Mouse (Mus musculus) CH12.LX (cell line): Measurements from ENCODE around the gene Ssbp2. TPM values are rescaled to one million over a fixed set of nuclear protein-coding genes. Genes with fewer than 3 reads are reported as not detected.

Source experiments
- DNase-seq: peaks from one replicate; pipeline ENCODE4 v3.0.0-alpha.2; 2013; ENCODE audit errors: extremely low read depth
- H3K27ac ChIP-seq: 2 replicates; pipeline ENCODE4 v1.5.1; 2012; ENCODE audit warnings: low read depth, mild to moderate bottlenecking, control low read depth, moderate library complexity; ENCODE audit not compliant: insufficient read depth
- H3K27me3 ChIP-seq: replicated peaks from 2 replicates; pipeline ENCODE3; 2012; ENCODE audit warnings: inconsistent platforms
- H3K36me3 ChIP-seq, 2 experiments: replicated peaks in 1 of 2; 2 replicates each; pipeline versions ENCODE3 to v1.6.1; 2012; ENCODE audit warnings: inconsistent platforms in 1 of 2, low read length in 1 of 2, mild to moderate bottlenecking in 1 of 2, mixed read lengths in 1 of 2, moderate library complexity in 1 of 2; ENCODE audit not compliant: control insufficient read depth in 1 of 2, insufficient read depth in 1 of 2
- H3K4me1 ChIP-seq, 2 experiments: 2 replicates each; pipeline ENCODE4 v1.6.1; 2012; ENCODE audit warnings: inconsistent platforms in 1 of 2, moderate library complexity in 1 of 2; ENCODE audit not compliant: insufficient read depth in 2 of 2, control insufficient read depth in 1 of 2
- H3K4me2 ChIP-seq: 2 replicates; pipeline ENCODE4 v1.6.1; 2012; ENCODE audit warnings: low read depth, mild to moderate bottlenecking, control low read depth; ENCODE audit not compliant: poor library complexity, insufficient read depth, severe bottlenecking
- H3K4me3 ChIP-seq, 3 experiments: fragments of 150-350 bp in 1 of 3; sonication (generic) in 1 of 3; replicated peaks in 1 of 3; 2 replicates each; pipeline versions ENCODE3 to v1.5.1; 2011 to 2012; ENCODE audit warnings: low read depth in 2 of 3, low read length in 2 of 3, mild to moderate bottlenecking in 2 of 3, moderate library complexity in 2 of 3, control low read depth in 1 of 3, improper control_type of control experiment in 1 of 3, inconsistent platforms in 1 of 3, mixed read lengths in 1 of 3; ENCODE audit not compliant: poor library complexity in 1 of 3
- H3K79me2 ChIP-seq: replicated peaks from 2 replicates; pipeline ENCODE4 v1.6.1; 2012; ENCODE audit warnings: mild to moderate bottlenecking, moderate library complexity; ENCODE audit not compliant: control insufficient read depth, poor library complexity, insufficient read depth, severe bottlenecking; ENCODE audit errors: extremely low read depth
- H3K9ac ChIP-seq: 2 replicates; pipeline ENCODE4 v1.6.1; 2012; ENCODE audit warnings: low read depth, mild to moderate bottlenecking, control low read depth, moderate library complexity; ENCODE audit not compliant: insufficient read depth
- H3K9me3 ChIP-seq: replicated peaks from 2 replicates; pipeline ENCODE3; 2012; ENCODE audit warnings: low read length, inconsistent platforms, mixed read lengths
- BHLHE40 ChIP-seq: IDR thresholded peaks from 2 replicates; pipeline ENCODE4 v1.6.1; 2011; ENCODE audit warnings: mild to moderate bottlenecking, low read depth, low read length, improper control_type of control experiment
- CHD2 ChIP-seq: IDR thresholded peaks from 2 replicates; pipeline ENCODE4 v1.6.1; 2011; ENCODE audit warnings: low read length, improper control_type of control experiment
- ELF1 ChIP-seq: IDR thresholded peaks from 2 replicates; pipeline ENCODE4 v1.6.1; 2014; ENCODE audit warnings: low read depth, mild to moderate bottlenecking, inconsistent platforms, low read length, improper control_type of control experiment
- ETS1 ChIP-seq: conservative IDR thresholded peaks from 2 replicates; pipeline ENCODE4 v1.6.1; 2012; ENCODE audit warnings: low read depth, mild to moderate bottlenecking, inconsistent platforms, low read length, improper control_type of control experiment, moderate library complexity
- GABPA ChIP-seq: IDR thresholded peaks from 2 replicates; pipeline ENCODE4 v1.6.1; 2012; ENCODE audit warnings: low read depth, low read length, improper control_type of control experiment, inconsistent platforms; ENCODE audit not compliant: insufficient replicate concordance
- JUN ChIP-seq: IDR thresholded peaks from 2 replicates; pipeline ENCODE4 v1.6.1; 2011; ENCODE audit warnings: low read depth, mild to moderate bottlenecking, low read length, improper control_type of control experiment, moderate library complexity; ENCODE audit not compliant: insufficient read depth
- JUND ChIP-seq: conservative IDR thresholded peaks from 2 replicates; pipeline ENCODE4 v1.6.1; 2011; ENCODE audit warnings: low read depth, low read length, improper control_type of control experiment
- MAFK ChIP-seq: IDR thresholded peaks from 2 replicates; pipeline ENCODE4 v1.6.1; 2011; ENCODE audit warnings: low read length, improper control_type of control experiment; ENCODE audit not compliant: insufficient replicate concordance
- MXI1 ChIP-seq: IDR thresholded peaks from 2 replicates; pipeline ENCODE4 v1.6.1; 2011; ENCODE audit warnings: mild to moderate bottlenecking, low read depth, low read length, improper control_type of control experiment
- NELFE ChIP-seq: IDR thresholded peaks from 2 replicates; pipeline ENCODE4 v1.6.1; 2011; ENCODE audit warnings: low read depth, low read length, improper control_type of control experiment
- NRF1 ChIP-seq: IDR thresholded peaks from 2 replicates; pipeline ENCODE4 v1.6.1; 2014; ENCODE audit warnings: low read depth, mild to moderate bottlenecking, inconsistent platforms, low read length, improper control_type of control experiment, moderate library complexity
- PAX5 ChIP-seq: IDR thresholded peaks from 2 replicates; pipeline ENCODE4 v1.6.1; 2012; ENCODE audit warnings: low read length, inconsistent platforms, mixed read lengths
- SIN3A ChIP-seq: IDR thresholded peaks from 2 replicates; pipeline ENCODE4 v1.6.1; 2012; ENCODE audit warnings: low read length, improper control_type of control experiment, inconsistent platforms
- SMC3 ChIP-seq: IDR thresholded peaks from 2 replicates; pipeline ENCODE4 v1.6.1; 2011; ENCODE audit warnings: low read depth, low read length, improper control_type of control experiment
- TCF12 ChIP-seq: IDR thresholded peaks from 2 replicates; pipeline ENCODE4 v1.6.1; 2014; ENCODE audit warnings: low read depth, mild to moderate bottlenecking, inconsistent platforms, low read length, improper control_type of control experiment
- ZC3H11A ChIP-seq: IDR thresholded peaks from 2 replicates; pipeline ENCODE4 v1.6.1; 2012; ENCODE audit warnings: low read depth, mild to moderate bottlenecking, inconsistent platforms, low read length, improper control_type of control experiment
- ZKSCAN1 ChIP-seq: IDR thresholded peaks from 2 replicates; pipeline ENCODE4 v1.6.1; 2012; ENCODE audit warnings: low read depth, inconsistent platforms, low read length, improper control_type of control experiment, borderline replicate concordance
- ZMIZ1 ChIP-seq: IDR thresholded peaks from 2 replicates; pipeline ENCODE4 v1.6.1; 2012; ENCODE audit warnings: low read depth, mild to moderate bottlenecking, inconsistent platforms, low read length, improper control_type of control experiment
- ZNF384 ChIP-seq: IDR thresholded peaks from 2 replicates; pipeline ENCODE4 v1.6.1; 2012; ENCODE audit warnings: low read depth, low read length, improper control_type of control experiment, inconsistent platforms
- dilution Hi-C: fragments of 300-500 bp; cut with MboI; formaldehyde crosslinking; loops from 2 replicates; pipeline ENCODE4 v1.14.3; 2020; ENCODE audit warnings: low sequenced_read_pairs; ENCODE audit not compliant: extremely low pct_unique_long_range_greater_than_20kb, extremely low pct_ligation_motif_present
- in situ Hi-C: fragments of 300-500 bp; cut with MboI; formaldehyde crosslinking; loops from 3 replicates; pipeline ENCODE4 v1.14.3; 2019; ENCODE audit warnings: low sequenced_read_pairs, low pct_ligation_motif_present, low pct_unique_long_range_greater_than_20kb, mixed read lengths
- polyA plus RNA-seq: library from polyadenylated mRNA; unstranded; fragments of >175 nt; gene quantifications from 2 replicates; pipeline ENCODE4 v1.2.1, GENCODE M21; 2012; ENCODE audit warnings: low read depth; ENCODE audit not compliant: insufficient read length
- total RNA-seq, 2 experiments: library from RNA; depleted of rRNA; stranded (reverse); fragments of 300-350 nt in 1 of 2; fragments of >200 nt in 1 of 2; gene quantifications; 2 replicates each; pipeline ENCODE4 v1.2.3; 2012 to 2014

The Ssbp2 gene
- total and polyA plus RNA-seq, 3 experiments, result 1.9 to 3.6 (median 1.9) TPM

DNA sequence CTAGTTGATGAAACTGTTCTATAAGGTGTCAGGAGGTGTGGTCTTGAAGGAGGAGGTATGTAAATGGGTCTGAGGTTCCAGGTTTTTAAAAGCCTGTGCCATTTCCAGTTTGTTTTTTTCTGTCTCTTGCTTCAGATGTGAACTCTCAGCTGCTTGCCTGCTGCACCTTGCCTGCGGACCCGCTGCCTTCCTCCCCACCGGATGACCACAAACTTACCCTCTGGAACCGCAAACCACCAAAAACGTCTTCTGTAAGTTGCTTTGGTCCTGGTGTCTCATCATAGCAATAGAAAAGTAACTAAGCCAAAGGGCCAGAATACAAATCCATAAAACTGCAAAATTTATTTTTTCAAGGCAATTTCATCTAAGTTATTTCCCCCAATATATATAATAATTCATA, 18.6 kb upstream of the Ssbp2 start:
- Histone ChIP-seq H3K36me3 (no peaks in the 10 kb centered on the region), H3K4me1 (peaks cover 0 to 3% of the 10 kb centered on the region in 2 experiments; a peak in 1 of 4 replicates), H3K27me3 (no peaks in the 10 kb centered on the region), H3K4me2 (no peak overlapping the region), H3K27ac (no peak overlapping the region), H3K9me3 (no peaks in the 10 kb centered on the region), H3K9ac (no peak overlapping the region), H3K4me3 (no peak overlapping the region), H3K79me2 (no peaks in the 10 kb centered on the region)
- in situ Hi-C loops, result no loop called here
- dilution Hi-C loops, result no loop called here
- no peak for DNase-seq
- TF ChIP-seq TCF12, result no peak
- no peak for TF ChIP-seq NELFE
- no peak for TF ChIP-seq BHLHE40

DNA sequence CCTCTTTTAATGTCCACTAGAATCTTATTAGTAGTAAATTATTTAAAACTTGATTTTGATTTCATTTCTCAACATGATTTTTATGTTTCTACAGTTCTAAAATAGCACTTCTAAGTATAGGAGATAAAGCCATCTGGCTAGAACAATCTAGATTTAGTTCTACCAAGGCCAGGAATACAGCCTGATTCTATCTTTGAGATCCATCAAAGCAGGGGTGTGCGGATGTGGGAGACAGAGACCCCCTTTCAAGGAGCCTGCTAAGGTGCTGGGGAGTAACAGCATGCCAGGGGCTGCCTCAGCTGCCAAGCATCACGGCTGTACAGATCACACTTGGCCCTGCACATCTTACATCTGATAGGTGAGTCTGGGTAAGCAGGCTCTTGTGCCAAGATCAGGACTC, 13.4 kb upstream of the Ssbp2 start:
- TF ChIP-seq GABPA, result no peak
- TF ChIP-seq SMC3, result no peak
- TF ChIP-seq NRF1, result no peak
- TF ChIP-seq PAX5, result no peak
- TF ChIP-seq TCF12, result no peak
- TF ChIP-seq ZMIZ1, result no peak
- no peak for TF ChIP-seq ETS1
- TF ChIP-seq ZC3H11A, result no peak
- no peak for TF ChIP-seq MXI1
- no peak for TF ChIP-seq SIN3A
- TF ChIP-seq MAFK, result no peak
- no peak for TF ChIP-seq JUND
- TF ChIP-seq ZKSCAN1, result no peak
- no peak for TF ChIP-seq ZNF384
- TF ChIP-seq ELF1, result no peak
- TF ChIP-seq JUN, result no peak
- no peak for TF ChIP-seq CHD2
- TF ChIP-seq, all 38 proteins: peak for 0
- in situ Hi-C loops, result no loop called here
- no peaks in the 10 kb centered on the region for H3K36me3 ChIP-seq
- H3K27me3 ChIP-seq, result no peaks in the 10 kb centered on the region
- dilution Hi-C loops, result no loop called here
- H3K9me3 ChIP-seq, result no peaks in the 10 kb centered on the region
- no peak overlapping the region for H3K4me2 ChIP-seq
- DNase-seq, result no peak
- H3K9ac ChIP-seq, result no peak overlapping the region
- no peak overlapping the region for H3K27ac ChIP-seq
- H3K79me2 ChIP-seq, result no peaks in the 10 kb centered on the region
- peaks cover 3 to 10% of the 10 kb centered on the region in 2 experiments; a peak in 3 of 4 replicates for H3K4me1 ChIP-seq
- H3K4me3 ChIP-seq, result no peak overlapping the region
